Comparison of ENCODE assay signal across 8 mouse cellular contexts in genomic region chr19:6934195-6934977, GRCm38 (mm10). TPM values are rescaled to one million over a fixed set of nuclear protein-coding genes. Genes with fewer than 3 reads are reported as not detected.
A peak's percentile ranks its signal among the peaks of the same experiment; 100 is the strongest.
DNase-seq lines count a peak whose midpoint lies in the region; ATAC-seq and TF ChIP-seq lines count a peak whose summit lies in the region.

Gene Kcnk4 (minus strand): TSS chr19:6934515.

- no peak for DNase-seq in layer of hippocampus, adult 18-20 months (ENCODE audit: low spot score in 2 of 2)
- DNase-seq in layer of hippocampus, adult 11-12 months (ENCODE audit: low spot score): no peak
- no peak for DNase-seq in layer of hippocampus, postnatal 10 days (ENCODE audit: low spot score in 2 of 2)
- no peak for DNase-seq in T-cell, adult 2 months (ENCODE audit: low spot score)
- no peak for DNase-seq in gastrocnemius, postnatal 25 days

- peak within 1 kb of the TSS; percentile 79 for H3K9ac ChIP-seq in midbrain, embryonic 16.5 days (ENCODE audit: low read depth, low read length)

- no peaks in the 10 kb centered on the region for H3K4me1 ChIP-seq in embryonic fibroblast, embryonic 13.5 days (ENCODE audit: control insufficient read depth, insufficient read depth, low read length)
- H3K4me1 ChIP-seq in midbrain, embryonic 16.5 days (ENCODE audit: control insufficient read depth, insufficient read depth, low read length): peaks cover 20% of the 10 kb centered on the region

- peak; percentile 13 for ATAC-seq in midbrain, embryonic 16.5 days
- ATAC-seq in activated CD4-positive, CD25-positive, alpha-beta regulatory T cell, adult 4 months: no peak

- TF ChIP-seq CTCF in embryonic fibroblast, embryonic 13.5 days (IDR thresholded peaks at IDR 0.05; ENCODE audit: borderline replicate concordance, insufficient read depth, low read length): no peak

- peak within 1 kb of the TSS; percentile 20 for H3K4me3 ChIP-seq in embryonic fibroblast, embryonic 13.5 days (ENCODE audit: insufficient read depth, low read length)
- peak within 1 kb of the TSS; percentile 48 for H3K4me3 ChIP-seq in midbrain, embryonic 16.5 days (ENCODE audit: low read depth, low read length)

- WGBS in midbrain, embryonic 16.5 days: 7% methylated on average over 23 of the region's 23 CpGs

- peak within 1 kb of the TSS; percentile 83 for H3K4me2 ChIP-seq in midbrain, embryonic 16.5 days (ENCODE audit: low read length)

- peaks cover 49% of the 10 kb centered on the region for H3K27me3 ChIP-seq in midbrain, embryonic 16.5 days (ENCODE audit: control insufficient read depth, insufficient read depth, low read depth, low read length)

- no peak for TF ChIP-seq POLR2A in embryonic fibroblast, embryonic 13.5 days (IDR thresholded peaks at IDR 0.05; ENCODE audit: low read depth, low read length)

- no peaks in the 10 kb centered on the region for H3K36me3 ChIP-seq in midbrain, embryonic 16.5 days (ENCODE audit: control insufficient read depth, insufficient read depth, low read length)

- H3K9me3 ChIP-seq in midbrain, embryonic 16.5 days (replicated peaks; ENCODE audit: control insufficient read depth, low read length, poor library complexity, severe bottlenecking): no peaks in the 10 kb centered on the region

- no peak within 1 kb of the TSS for H3K27ac ChIP-seq in embryonic fibroblast, embryonic 13.5 days (ENCODE audit: insufficient read depth, low read length)
- H3K27ac ChIP-seq in midbrain, embryonic 16.5 days (ENCODE audit: low read length): no peak within 1 kb of the TSS

RNA-seq across cellular contexts. Expression of gene Kcnk4, which starts in this region (rescaled TPM):
- total RNA-seq in layer of hippocampus, adult 18-20 months (2021): 10 to 100 TPM; 15.4 to 17.0 TPM
- not detected in 2 replicates for polyA plus RNA-seq in embryonic fibroblast, embryonic 13.5 days (2011; ENCODE audit: insufficient read length, low read depth, missing spikeins)
- total RNA-seq in layer of hippocampus, postnatal 10 days (2021): 10 to 100 TPM; 25.3 to 27.8 TPM
- 7.7 and 11.7 TPM in 2 replicates for polyA plus RNA-seq in midbrain, embryonic 16.5 days (2015; fragmentation: Nextera tagmentation; extraction: Ambion mirVana)
- not detected for polyA plus RNA-seq in activated CD4-positive, CD25-positive, alpha-beta regulatory T cell, adult 4 months (2017; shearing (Covaris generic))
- not detected for total RNA-seq in gastrocnemius, postnatal 25 days (2021)

Comparison
In these comparisons a context has a peak if more than half of its experiments do, and no peak if none do; other contexts are left out.
1. RNA of gene Kcnk4 (total RNA-seq): 25.3 to 27.8 TPM in layer of hippocampus, postnatal 10 days and 15.4 to 17.0 TPM in layer of hippocampus, adult 18-20 months; not detected in gastrocnemius, postnatal 25 days; every median in the first group is over 10 times any median in the second.